Mouse (Mus musculus): ENCODE data around the gene Spa17. TPM values are rescaled to one million over a fixed set of nuclear protein-coding genes. Genes with fewer than 3 reads are reported as not detected.

The Spa17 gene
- polyA plus RNA-seq, 1 experiment from 2014 or later: 4.9 TPM

DNA sequence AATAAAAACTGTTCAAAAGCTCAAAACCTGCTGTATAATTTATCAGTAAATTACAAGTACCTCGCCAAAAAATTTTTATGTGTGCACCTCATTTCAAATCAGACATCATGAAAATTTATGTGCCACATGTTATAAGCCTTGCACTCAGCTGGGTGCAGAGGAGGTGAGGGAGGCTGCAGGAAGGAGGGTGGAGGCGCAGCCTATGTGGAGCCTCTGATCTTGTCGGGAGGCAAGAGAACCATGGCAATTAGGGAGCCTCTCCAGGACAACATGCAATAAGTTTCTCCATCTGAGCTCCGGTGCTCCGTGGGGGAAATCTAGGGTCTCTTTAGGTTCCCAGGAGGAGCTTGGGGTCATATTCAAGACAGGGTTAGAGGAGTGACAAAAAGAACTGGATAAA lies 46.1 kb downstream of the Spa17 start:
- H3K27ac ChIP-seq (ENCODE audit: low read depth, low read length): peak overlapping the region; percentile 42; the same call in 1 of the 2 replicates
- WGBS: 32% methylated on average over 5 of the region's 5 CpGs
- no peaks in the 10 kb centered on the region for H3K36me3 ChIP-seq (ENCODE audit: control insufficient read depth, insufficient read depth, low read length)
- H3K4me3 ChIP-seq (ENCODE audit: low read depth, low read length): 0 out of 2 replicates have a peak overlapping the region, but pooled peaks have one; percentile 2
- H3K4me1 ChIP-seq (replicated peaks; ENCODE audit: control insufficient read depth, insufficient read depth, low read length): peaks cover 50% of the 10 kb centered on the region
- no peaks in the 10 kb centered on the region for H3K27me3 ChIP-seq (replicated peaks; ENCODE audit: control insufficient read depth, insufficient read depth, low read length)
- no peaks in the 10 kb centered on the region for H3K9me3 ChIP-seq (ENCODE audit: control insufficient read depth, low read length)
- no peak overlapping the region for H3K9ac ChIP-seq (ENCODE audit: low read depth, low read length)
- ATAC-seq (replicated peaks; ENCODE audit: low FRiP score): peak; percentile 62
- H3K4me2 ChIP-seq: peak overlapping the region; percentile 44
- no peak for DNase-seq (ENCODE audit: low spot score)

DNA sequence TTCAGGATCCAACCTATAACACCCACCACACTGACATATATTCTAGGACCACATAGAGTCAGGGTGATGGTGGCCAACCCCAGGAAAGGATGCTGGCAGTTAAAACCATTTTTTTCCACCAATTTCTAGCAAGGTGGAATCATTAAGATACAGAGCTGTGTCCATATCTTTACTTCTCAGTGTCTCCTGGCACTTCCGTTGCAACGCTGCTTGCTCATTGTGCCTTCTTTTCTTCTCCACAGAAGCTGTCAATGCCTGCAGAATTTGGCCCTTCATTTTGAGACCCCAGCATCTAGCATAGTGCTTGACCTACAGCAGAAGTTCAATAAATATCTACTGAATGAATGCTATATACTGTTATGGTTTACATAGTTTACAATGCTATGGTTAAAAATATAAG lies 46.5 kb downstream of the Spa17 start:
- DNase-seq (ENCODE audit: low spot score) (no peak), ATAC-seq (replicated peaks; ENCODE audit: low FRiP score) (peak; percentile 67)
- Histone ChIP-seq H3K9ac (ENCODE audit: low read depth, low read length) (no peak overlapping the region), H3K4me2 (peak overlapping the region; percentile 44; the same call in 1 of the 2 replicates), H3K9me3 (ENCODE audit: control insufficient read depth, low read length) (no peaks in the 10 kb centered on the region), H3K36me3 (ENCODE audit: control insufficient read depth, insufficient read depth, low read length) (no peaks in the 10 kb centered on the region), H3K4me3 (ENCODE audit: low read depth, low read length) (no peak overlapping the region), H3K4me1 (replicated peaks; ENCODE audit: control insufficient read depth, insufficient read depth, low read length) (peaks cover 46% of the 10 kb centered on the region), H3K27ac (ENCODE audit: low read depth, low read length) (peak overlapping the region; percentile 30; the same call in 1 of the 2 replicates), H3K27me3 (replicated peaks; ENCODE audit: control insufficient read depth, insufficient read depth, low read length) (no peaks in the 10 kb centered on the region)
- 59% methylated on average over 2 of the region's 2 CpGs for WGBS

DNA sequence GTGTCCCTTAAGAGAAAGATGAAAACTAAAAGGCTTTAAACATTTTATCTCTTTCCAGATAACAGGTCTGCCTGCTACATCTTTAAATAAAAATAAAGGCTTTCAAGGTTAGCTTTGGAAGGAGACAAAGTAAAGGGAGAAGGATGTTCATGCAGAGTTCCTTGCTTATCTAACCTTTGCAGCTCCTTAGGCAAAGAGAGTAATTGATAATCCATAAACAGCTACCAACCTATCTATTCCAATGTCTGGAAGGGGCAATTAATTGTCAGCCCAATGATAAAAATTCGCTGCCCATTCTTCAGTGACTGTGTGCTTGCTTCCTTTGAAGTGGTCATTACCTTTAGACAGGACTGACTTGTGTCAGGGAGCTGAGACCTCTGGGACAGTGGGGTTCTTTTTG lies 49.7 kb downstream of the Spa17 start:
- 0 out of 2 replicates have a peak overlapping the region, but pooled peaks have one; percentile 19 for H3K27ac ChIP-seq (ENCODE audit: low read depth, low read length)
- H3K36me3 ChIP-seq (ENCODE audit: control insufficient read depth, insufficient read depth, low read length): no peaks in the 10 kb centered on the region
- no peaks in the 10 kb centered on the region for H3K27me3 ChIP-seq (replicated peaks; ENCODE audit: control insufficient read depth, insufficient read depth, low read length)
- H3K4me1 ChIP-seq (replicated peaks; ENCODE audit: control insufficient read depth, insufficient read depth, low read length): peaks cover 31% of the 10 kb centered on the region
- H3K9ac ChIP-seq (ENCODE audit: low read depth, low read length): no peak overlapping the region
- DNase-seq (ENCODE audit: low spot score) (no peak), ATAC-seq (replicated peaks; ENCODE audit: low FRiP score) (no peak)
- H3K4me2 ChIP-seq: peak overlapping the region; percentile 5; the same call in 1 of the 2 replicates
- H3K4me3 ChIP-seq (ENCODE audit: low read depth, low read length): no peak overlapping the region
- WGBS: 8% methylated on average over 1 of the region's 1 CpGs
- no peaks in the 10 kb centered on the region for H3K9me3 ChIP-seq (ENCODE audit: control insufficient read depth, low read length)

DNA sequence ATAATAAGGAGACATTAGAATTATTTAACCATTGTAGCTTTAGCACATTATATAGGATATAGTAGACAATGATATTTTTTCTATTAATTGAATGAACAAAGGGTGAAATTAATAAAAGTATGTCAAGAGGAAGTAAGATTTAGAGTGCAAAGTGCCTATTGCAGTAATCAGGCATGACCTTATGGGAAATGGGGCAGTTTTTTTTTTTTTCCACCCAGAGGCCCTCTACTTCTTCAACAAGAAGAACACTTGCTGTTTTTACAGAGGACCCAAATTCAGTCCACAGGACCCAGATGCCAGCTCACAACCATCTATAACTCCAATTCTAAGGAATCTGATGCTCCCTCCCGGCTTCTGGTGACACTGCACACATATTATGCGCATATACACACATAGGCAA lies 52.9 kb downstream of the Spa17 start:
- H3K9ac ChIP-seq (ENCODE audit: low read depth, low read length): no peak overlapping the region
- 90% methylated on average over 2 of the region's 2 CpGs for WGBS
- DNase-seq (ENCODE audit: low spot score) (no peak), ATAC-seq (replicated peaks; ENCODE audit: low FRiP score) (no peak)
- H3K36me3 ChIP-seq (ENCODE audit: control insufficient read depth, insufficient read depth, low read length): no peaks in the 10 kb centered on the region
- H3K27ac ChIP-seq (ENCODE audit: low read depth, low read length): no peak overlapping the region
- H3K9me3 ChIP-seq (ENCODE audit: control insufficient read depth, low read length): no peaks in the 10 kb centered on the region
- H3K4me2 ChIP-seq: no peak overlapping the region
- peaks cover 6% of the 10 kb centered on the region; the same call in 1 of the 2 replicates for H3K4me1 ChIP-seq (replicated peaks; ENCODE audit: control insufficient read depth, insufficient read depth, low read length)
- no peaks in the 10 kb centered on the region for H3K27me3 ChIP-seq (replicated peaks; ENCODE audit: control insufficient read depth, insufficient read depth, low read length)
- H3K4me3 ChIP-seq (ENCODE audit: low read depth, low read length): no peak overlapping the region

DNA sequence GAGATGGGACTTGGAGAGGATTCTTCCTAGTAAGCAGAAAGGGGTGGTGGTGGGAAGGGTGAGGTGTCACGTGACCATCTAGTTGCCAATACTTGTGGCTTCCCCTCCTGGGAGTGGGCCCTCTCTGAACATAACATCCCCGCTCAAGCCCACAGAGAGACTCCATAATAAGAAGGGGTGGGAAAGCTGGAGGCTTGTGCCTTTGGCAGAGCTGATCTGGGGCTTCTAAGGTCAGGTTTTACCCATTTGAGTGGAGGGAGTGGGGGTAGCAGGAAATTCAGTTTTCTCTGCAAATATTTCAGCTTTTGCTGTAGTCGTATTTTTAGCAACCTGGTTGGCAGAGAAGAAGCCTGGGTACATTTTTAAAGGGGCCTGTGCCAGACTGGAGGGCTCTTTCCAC lies 57.2 kb downstream of the Spa17 start:
- Histone ChIP-seq H3K9ac (ENCODE audit: low read depth, low read length) (no peak overlapping the region), H3K4me2 (no peak overlapping the region), H3K27ac (ENCODE audit: low read depth, low read length) (no peak overlapping the region), H3K27me3 (replicated peaks; ENCODE audit: control insufficient read depth, insufficient read depth, low read length) (peaks cover 8% of the 10 kb centered on the region), H3K9me3 (ENCODE audit: control insufficient read depth, low read length) (no peaks in the 10 kb centered on the region), H3K4me1 (replicated peaks; ENCODE audit: control insufficient read depth, insufficient read depth, low read length) (peaks cover 31% of the 10 kb centered on the region), H3K36me3 (ENCODE audit: control insufficient read depth, insufficient read depth, low read length) (no peaks in the 10 kb centered on the region), H3K4me3 (ENCODE audit: low read depth, low read length) (no peak overlapping the region)
- 68% methylated on average over 3 of the region's 3 CpGs for WGBS
- no peak for DNase-seq (ENCODE audit: low spot score)
- no peak for ATAC-seq (replicated peaks; ENCODE audit: low FRiP score)

DNA sequence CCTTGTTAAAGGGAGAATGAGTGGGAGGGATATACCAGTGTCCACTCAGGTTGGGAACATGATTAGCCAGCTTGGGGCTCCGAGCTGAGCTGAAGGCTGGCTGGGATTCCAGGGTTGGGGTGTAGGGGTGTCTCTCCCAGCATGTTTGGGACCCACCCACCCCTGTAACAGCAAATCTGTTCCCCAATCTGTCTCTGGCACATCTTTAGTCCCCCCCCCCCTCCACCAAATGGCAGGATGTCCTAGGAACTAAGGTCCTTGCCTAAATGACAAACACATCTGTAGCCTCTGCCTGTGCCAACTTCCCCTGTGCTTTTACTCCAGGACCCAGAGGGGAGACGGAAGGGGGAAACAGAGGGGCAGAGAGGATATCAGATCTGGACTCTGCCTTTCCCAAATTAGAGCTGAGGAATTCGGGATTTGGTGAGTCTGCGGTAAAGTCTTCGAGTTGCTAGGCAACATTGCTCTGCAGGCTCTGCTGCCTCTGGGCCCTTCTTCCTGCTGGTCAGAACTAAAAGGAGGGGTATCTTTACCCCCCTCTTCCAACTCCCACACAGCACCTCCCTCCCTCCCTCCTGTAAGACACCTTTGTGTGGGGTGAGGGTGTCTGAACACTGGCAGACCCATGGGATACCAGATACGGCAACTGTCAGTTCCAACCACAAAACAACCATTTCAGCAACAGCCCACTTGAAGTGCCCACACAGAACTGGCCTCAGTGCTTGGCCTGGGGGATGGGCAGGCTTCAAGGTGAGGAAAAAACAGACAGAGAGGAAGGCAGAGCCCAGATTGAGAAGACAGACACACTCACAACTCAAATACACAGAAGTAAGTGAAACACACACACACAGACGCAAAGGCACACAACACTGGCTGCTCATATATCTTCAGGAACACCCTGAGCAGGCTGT lies 58.4 kb downstream of the Spa17 start, which contains the start of gene Siae:
Gene Siae (plus strand): TSS at position 861 of the 911 bp plus-strand sequence.
- DNase-seq (ENCODE audit: low spot score): no peak
- Histone ChIP-seq H3K4me1 (replicated peaks; ENCODE audit: control insufficient read depth, insufficient read depth, low read length) (peaks cover 34% of the 10 kb centered on the region), H3K4me3 (ENCODE audit: low read depth, low read length) (no peak within 1 kb of the TSS), H3K27ac (ENCODE audit: low read depth, low read length) (peak within 1 kb of the TSS; percentile 54; the same call in 1 of the 2 replicates), H3K27me3 (replicated peaks; ENCODE audit: control insufficient read depth, insufficient read depth, low read length) (peaks cover 20% of the 10 kb centered on the region), H3K4me2 (no peak within 1 kb of the TSS), H3K36me3 (ENCODE audit: control insufficient read depth, insufficient read depth, low read length) (no peaks in the 10 kb centered on the region), H3K9ac (ENCODE audit: low read depth, low read length) (no peak within 1 kb of the TSS), H3K9me3 (ENCODE audit: control insufficient read depth, low read length) (no peaks in the 10 kb centered on the region)
- ATAC-seq (replicated peaks; ENCODE audit: low FRiP score): no peak
- WGBS: 27% methylated on average over 7 of the region's 7 CpGs

DNA sequence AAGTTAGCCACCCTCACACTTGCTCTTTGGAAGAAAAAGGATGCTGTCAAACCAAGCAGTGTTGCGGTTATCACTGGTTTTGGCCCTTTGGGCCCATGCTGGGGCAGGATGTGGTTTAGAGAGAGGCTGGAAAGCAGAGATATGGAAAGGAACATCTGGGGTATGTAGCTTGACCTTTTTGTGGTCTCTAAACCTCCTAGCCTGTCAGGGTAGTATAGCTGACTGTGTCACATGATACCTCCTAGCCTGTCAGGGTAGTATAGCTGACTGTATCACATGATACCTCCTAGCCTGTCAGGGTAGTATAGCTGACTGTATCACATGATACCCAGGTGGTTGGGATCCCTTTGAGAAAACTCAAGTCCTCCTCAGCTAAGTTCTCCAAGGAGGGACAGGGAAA lies 59.2 kb downstream of the Spa17 start:
- no peaks in the 10 kb centered on the region for H3K36me3 ChIP-seq (ENCODE audit: control insufficient read depth, insufficient read depth, low read length)
- no peak overlapping the region for H3K9ac ChIP-seq (ENCODE audit: low read depth, low read length)
- peaks cover 34% of the 10 kb centered on the region for H3K4me1 ChIP-seq (replicated peaks; ENCODE audit: control insufficient read depth, insufficient read depth, low read length)
- peak overlapping the region; percentile 54; the same call in 1 of the 2 replicates for H3K27ac ChIP-seq (ENCODE audit: low read depth, low read length)
- H3K4me2 ChIP-seq: 0 out of 2 replicates have a peak overlapping the region, but pooled peaks have one; percentile 4
- no peak overlapping the region for H3K4me3 ChIP-seq (ENCODE audit: low read depth, low read length)
- peaks cover 24% of the 10 kb centered on the region for H3K27me3 ChIP-seq (replicated peaks; ENCODE audit: control insufficient read depth, insufficient read depth, low read length)
- WGBS: 41% methylated on average over 1 of the region's 1 CpGs
- DNase-seq (ENCODE audit: low spot score) (no peak), ATAC-seq (replicated peaks; ENCODE audit: low FRiP score) (peak; percentile 82)
- no peaks in the 10 kb centered on the region for H3K9me3 ChIP-seq (ENCODE audit: control insufficient read depth, low read length)
